Mouse (Mus musculus) megakaryocyte, embryonic 14.5 days (primary cell): ENCODE results near the gene Dip2b.

ENCODE experiments used
- FLI1 ChIP-seq: IDR thresholded peaks from 2 replicates; pipeline ENCODE4 v1.6.1; 2012; ENCODE audit warnings: low read length, inconsistent platforms, mixed read lengths
- GATA1 ChIP-seq: IDR thresholded peaks from 3 replicates; pipeline ENCODE4 v1.6.1; 2012; ENCODE audit warnings: mixed read lengths, low read length, inconsistent platforms, borderline replicate concordance

DNA sequence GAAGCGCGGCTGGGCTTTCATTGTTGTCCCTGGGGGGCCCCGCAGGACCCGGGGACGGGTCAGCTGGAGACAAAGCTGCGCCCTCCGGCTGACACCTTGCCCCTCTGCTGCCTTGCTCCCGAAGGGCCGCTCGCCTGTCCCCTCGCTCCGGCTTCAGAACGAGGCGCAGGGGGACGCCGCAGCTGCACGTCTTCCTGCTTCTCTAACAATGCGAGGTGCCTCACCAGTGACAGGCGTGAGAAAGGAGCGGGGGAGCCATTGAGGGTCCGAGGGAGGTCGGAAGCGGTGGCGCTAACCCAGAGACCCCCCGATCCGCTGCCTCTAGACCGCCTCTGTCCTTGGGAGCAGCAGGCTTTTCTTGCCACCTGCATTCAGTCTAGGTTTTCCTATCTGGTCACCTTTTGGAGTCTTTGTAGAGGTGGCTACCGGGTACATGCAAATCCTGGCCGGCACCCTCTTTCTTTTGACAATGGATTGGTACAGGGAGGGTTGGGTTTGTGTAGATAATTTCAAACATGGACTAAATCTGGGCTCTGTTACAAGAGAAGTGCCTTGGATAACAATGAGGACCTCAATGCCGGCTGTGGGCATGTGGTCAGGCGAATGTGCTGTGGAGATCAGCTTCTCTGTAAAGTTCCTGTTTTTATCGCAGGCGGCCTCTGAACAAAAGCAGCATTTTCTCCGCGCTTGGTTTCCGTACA, 687 bp downstream of the Dip2b start:
- TF ChIP-seq GATA1: no peak
- TF ChIP-seq FLI1: no peak
